Mouse (Mus musculus): ENCODE measurements around the gene Ssmem1. TPM values are rescaled to one million over a fixed set of nuclear protein-coding genes. Genes with fewer than 3 reads are reported as not detected.

Gene Ssmem1
- polyA plus RNA-seq, 1 experiment from 2014 or later = 0.49 TPM

- H3K4me2 ChIP-seq = no peak overlapping the region
- H3K27ac ChIP-seq (ENCODE audit: low read depth) = 0 out of 2 replicates have a peak overlapping the region, but pooled peaks have one; percentile 26
- no peak overlapping the region for H3K4me3 ChIP-seq (ENCODE audit: low read depth, low read length)
- no peak overlapping the region for H3K9ac ChIP-seq
- ATAC-seq (ENCODE audit: insufficient read depth) (no peak), DNase-seq (no peak)
- 65% methylated on average over 7 of the region's 7 CpGs for WGBS
- peaks cover 14% of the 10 kb centered on the region for H3K4me1 ChIP-seq (ENCODE audit: insufficient read depth)
- H3K36me3 ChIP-seq (ENCODE audit: insufficient read depth) = no peaks in the 10 kb centered on the region
- H3K27me3 ChIP-seq (ENCODE audit: insufficient read depth, low read length) = no peaks in the 10 kb centered on the region
- H3K9me3 ChIP-seq (ENCODE audit: low read depth, low read length) = no peaks in the 10 kb centered on the region
- TF ChIP-seq CTCF (IDR thresholded peaks at IDR 0.05; ENCODE audit: low read depth) = no peak
Observed at GRCm38 (mm10) chr6:30553381-30554010, 43.8 kb downstream of the Ssmem1 start.

GRCm38 (mm10) chr6:30554092-30554491 is 44.4 kb downstream of the Ssmem1 start:
- no peak overlapping the region for H3K4me3 ChIP-seq (ENCODE audit: low read depth, low read length)
- no peak overlapping the region for H3K9ac ChIP-seq
- no peaks in the 10 kb centered on the region for H3K27me3 ChIP-seq (ENCODE audit: insufficient read depth, low read length)
- ATAC-seq (ENCODE audit: insufficient read depth) (no peak), DNase-seq (no peak)
- H3K4me1 ChIP-seq (ENCODE audit: insufficient read depth) = peaks cover 12% of the 10 kb centered on the region
- WGBS = 88% methylated on average over 5 of the region's 5 CpGs
- no peaks in the 10 kb centered on the region for H3K9me3 ChIP-seq (ENCODE audit: low read depth, low read length)
- H3K27ac ChIP-seq (ENCODE audit: low read depth) = 0 out of 2 replicates have a peak overlapping the region, but pooled peaks have one; percentile 26
- TF ChIP-seq CTCF (IDR thresholded peaks at IDR 0.05; ENCODE audit: low read depth) = no peak
- H3K4me2 ChIP-seq = no peak overlapping the region
- no peaks in the 10 kb centered on the region for H3K36me3 ChIP-seq (ENCODE audit: insufficient read depth)

DNA sequence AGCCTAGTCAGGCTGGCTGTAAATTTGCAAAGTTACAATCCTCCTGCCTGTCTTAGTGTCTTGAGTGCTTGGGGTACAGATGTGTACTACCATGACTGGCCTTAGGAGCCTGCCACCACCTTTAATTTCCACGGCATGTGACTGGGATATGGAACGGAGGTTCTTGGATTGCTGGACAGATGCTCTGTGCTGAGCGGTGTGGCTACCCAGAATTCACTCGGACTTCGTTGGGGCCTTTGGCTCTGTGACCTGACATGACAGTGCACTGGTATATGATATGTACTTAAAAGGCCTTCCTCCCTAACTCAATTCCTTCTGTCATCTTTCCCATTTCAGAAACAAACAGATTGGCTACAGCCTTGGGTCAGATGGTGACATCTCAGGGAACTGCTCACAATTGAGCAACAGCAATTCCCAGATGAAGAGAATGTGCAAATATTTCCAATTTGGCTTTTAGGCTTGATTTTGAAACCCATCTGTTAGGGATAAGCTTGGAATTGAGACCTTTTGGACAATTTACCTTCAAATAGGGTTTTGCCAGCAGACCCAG is 45.0 kb downstream of the Ssmem1 start:
- no peaks in the 10 kb centered on the region for H3K27me3 ChIP-seq (ENCODE audit: insufficient read depth, low read length)
- no peak overlapping the region for H3K4me2 ChIP-seq
- no peak overlapping the region for H3K27ac ChIP-seq (ENCODE audit: low read depth)
- WGBS = 89% methylated on average over 5 of the region's 5 CpGs
- no peaks in the 10 kb centered on the region for H3K9me3 ChIP-seq (ENCODE audit: low read depth, low read length)
- DNase-seq (no peak), ATAC-seq (ENCODE audit: insufficient read depth) (no peak)
- peaks cover 8% of the 10 kb centered on the region for H3K4me1 ChIP-seq (ENCODE audit: insufficient read depth)
- TF ChIP-seq CTCF (IDR thresholded peaks at IDR 0.05; ENCODE audit: low read depth) = no peak
- H3K4me3 ChIP-seq (ENCODE audit: low read depth, low read length) = no peak overlapping the region
- no peaks in the 10 kb centered on the region for H3K36me3 ChIP-seq (ENCODE audit: insufficient read depth)
- no peak overlapping the region for H3K9ac ChIP-seq

GRCm38 (mm10) chr6:30556080-30556479 is 46.4 kb downstream of the Ssmem1 start:
- no peak for DNase-seq
- Histone ChIP-seq H3K4me1 (ENCODE audit: insufficient read depth) (peaks cover 6% of the 10 kb centered on the region; the same call in 1 of the 2 replicates), H3K27me3 (ENCODE audit: insufficient read depth, low read length) (no peaks in the 10 kb centered on the region), H3K4me3 (ENCODE audit: low read depth, low read length) (no peak overlapping the region), H3K9me3 (ENCODE audit: low read depth, low read length) (no peaks in the 10 kb centered on the region), H3K4me2 (no peak overlapping the region), H3K36me3 (ENCODE audit: insufficient read depth) (no peaks in the 10 kb centered on the region), H3K9ac (no peak overlapping the region), H3K27ac (ENCODE audit: low read depth) (no peak overlapping the region)
- no peak for ATAC-seq (ENCODE audit: insufficient read depth)
- 22% methylated on average over 4 of the region's 9 CpGs for WGBS
- no peak for TF ChIP-seq CTCF (IDR thresholded peaks at IDR 0.05; ENCODE audit: low read depth)

DNA sequence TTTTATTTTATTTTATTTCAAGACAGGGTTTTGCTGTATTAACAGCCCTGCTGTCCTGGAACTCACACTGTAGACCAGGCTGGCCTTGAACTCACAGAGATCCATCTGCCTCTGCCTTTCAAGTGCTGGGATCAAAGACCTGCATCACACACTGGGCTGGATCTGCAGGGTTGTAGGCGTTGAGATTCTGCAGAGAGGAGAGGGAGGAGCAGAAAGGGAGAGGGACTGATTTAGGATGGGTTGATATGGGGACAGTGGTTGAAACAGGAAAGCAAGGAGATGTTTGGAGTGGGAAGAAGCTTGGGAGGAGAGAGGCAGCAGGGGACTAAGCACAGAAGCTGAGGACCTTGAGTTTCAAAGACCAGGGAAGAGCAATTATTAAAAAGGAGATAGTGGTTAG is 50.1 kb downstream of the Ssmem1 start:
- no peak for ATAC-seq (ENCODE audit: insufficient read depth)
- Histone ChIP-seq H3K9me3 (ENCODE audit: low read depth, low read length) (no peaks in the 10 kb centered on the region), H3K36me3 (ENCODE audit: insufficient read depth) (no peaks in the 10 kb centered on the region), H3K27me3 (ENCODE audit: insufficient read depth, low read length) (no peaks in the 10 kb centered on the region), H3K9ac (no peak overlapping the region), H3K27ac (ENCODE audit: low read depth) (no peak overlapping the region), H3K4me1 (ENCODE audit: insufficient read depth) (no peaks in the 10 kb centered on the region), H3K4me2 (no peak overlapping the region), H3K4me3 (ENCODE audit: low read depth, low read length) (no peak overlapping the region)
- no peak for DNase-seq
- WGBS = 50% methylated on average over 1 of the region's 1 CpGs
- TF ChIP-seq CTCF (IDR thresholded peaks at IDR 0.05; ENCODE audit: low read depth) = no peak

GRCm38 (mm10) chr6:30562132-30562531 is 52.5 kb downstream of the Ssmem1 start:
- 66% methylated on average over 4 of the region's 4 CpGs for WGBS
- DNase-seq = no peak

GRCm38 (mm10) chr6:30563575-30563974 is 53.9 kb downstream of the Ssmem1 start:
- Histone ChIP-seq H3K4me1 (ENCODE audit: insufficient read depth) (no peaks in the 10 kb centered on the region), H3K36me3 (ENCODE audit: insufficient read depth) (no peaks in the 10 kb centered on the region), H3K9me3 (ENCODE audit: low read depth, low read length) (no peaks in the 10 kb centered on the region), H3K4me2 (no peak overlapping the region), H3K4me3 (ENCODE audit: low read depth, low read length) (no peak overlapping the region), H3K9ac (no peak overlapping the region), H3K27me3 (ENCODE audit: insufficient read depth, low read length) (no peaks in the 10 kb centered on the region), H3K27ac (ENCODE audit: low read depth) (no peak overlapping the region)
- no peak for TF ChIP-seq CTCF (IDR thresholded peaks at IDR 0.05; ENCODE audit: low read depth)
- 57% methylated on average over 6 of the region's 6 CpGs for WGBS
- ATAC-seq (ENCODE audit: insufficient read depth) (no peak), DNase-seq (no peak)

More at GRCm38 (mm10) chr6:30562132-30562531, 52.5 kb downstream of the Ssmem1 start:
- no peak overlapping the region for H3K4me2 ChIP-seq
- no peak overlapping the region for H3K4me3 ChIP-seq (ENCODE audit: low read depth, low read length)
- H3K9ac ChIP-seq = no peak overlapping the region
- H3K27ac ChIP-seq (ENCODE audit: low read depth) = no peak overlapping the region
- no peak for ATAC-seq (ENCODE audit: insufficient read depth)
- H3K27me3 ChIP-seq (ENCODE audit: insufficient read depth, low read length) = no peaks in the 10 kb centered on the region
- H3K36me3 ChIP-seq (ENCODE audit: insufficient read depth) = no peaks in the 10 kb centered on the region
- H3K4me1 ChIP-seq (ENCODE audit: insufficient read depth) = no peaks in the 10 kb centered on the region
- TF ChIP-seq CTCF (IDR thresholded peaks at IDR 0.05; ENCODE audit: low read depth) = no peak
- H3K9me3 ChIP-seq (ENCODE audit: low read depth, low read length) = no peaks in the 10 kb centered on the region
